Mouse (Mus musculus) embryonic facial prominence, embryonic 14.5 days (tissue): ENCODE results near the gene Tbx4. TPM values are rescaled to one million over a fixed set of nuclear protein-coding genes. Genes with fewer than 3 reads are reported as not detected.
A peak's percentile ranks its signal among the peaks of the same experiment; 100 is the strongest.

Source experiments
- ATAC-seq: fragments of 200-750 bp; cut with Nextera tagmentation; 2 replicates; pipeline ENCODE4 v1.8.0; 2017; ENCODE audit warnings: low read depth, moderate number of reproducible peaks, moderate TSS enrichment
- DNase-seq: peaks from one replicate; pipeline ENCODE4 v3.0.0-alpha.2; 2015; ENCODE audit warnings: low spot score
- H3K27ac ChIP-seq: fragments of 300-500 bp; sonication (generic); replicated peaks from 2 replicates; pipeline ENCODE4 v1.5.1; 2014; ENCODE audit warnings: low read depth, mild to moderate bottlenecking, low read length, moderate library complexity
- H3K27me3 ChIP-seq: fragments of 300-500 bp; sonication (generic); replicated peaks from 2 replicates; pipeline ENCODE4 v1.6.1; 2014; ENCODE audit warnings: low read length; ENCODE audit not compliant: control insufficient read depth, insufficient read depth
- H3K36me3 ChIP-seq: fragments of 300-500 bp; sonication (generic); 2 replicates; pipeline ENCODE4 v1.6.1; 2014; ENCODE audit warnings: low read length, mixed read lengths; ENCODE audit not compliant: control insufficient read depth, insufficient read depth
- H3K4me1 ChIP-seq: fragments of 300-500 bp; sonication (generic); 2 replicates; pipeline ENCODE4 v1.6.1; 2014; ENCODE audit warnings: antibody characterized with exemption, low read length; ENCODE audit not compliant: control insufficient read depth, insufficient read depth
- H3K4me2 ChIP-seq: fragments of 300-500 bp; sonication (generic); 2 replicates; pipeline ENCODE4 v1.6.1; 2014; ENCODE audit warnings: low read depth, mild to moderate bottlenecking, low read length, moderate library complexity, mixed read lengths
- H3K4me3 ChIP-seq: fragments of 300-500 bp; sonication (generic); 2 replicates; pipeline ENCODE4 v1.5.1; 2014; ENCODE audit warnings: low read depth, mild to moderate bottlenecking, low read length
- H3K9ac ChIP-seq: fragments of 300-500 bp; sonication (generic); 2 replicates; pipeline ENCODE4 v1.6.1; 2014; ENCODE audit warnings: low read depth, mild to moderate bottlenecking, low read length, moderate library complexity, mixed read lengths
- H3K9me3 ChIP-seq: fragments of 300-500 bp; sonication (generic); 2 replicates; pipeline ENCODE4 v1.6.1; 2016; ENCODE audit warnings: low read length; ENCODE audit not compliant: control insufficient read depth
- WGBS: fragments of 180-500 bp; shearing (Covaris S2); extraction: QIAGEN DNeasy Blood & Tissue Kit; methylation state at CpG from one replicate; pipeline ENCODE4 v1.1.7; 2014; 5-methylcytosine and 5-hydroxymethylcytosine counted together
- polyA plus RNA-seq: library from polyadenylated mRNA; unstranded; fragments of >200 nt; fragmentation: Nextera tagmentation; extraction: Ambion mirVana; gene quantifications from 2 replicates; pipeline ENCODE4 v1.2.1, GENCODE M21; 2014

Gene Tbx4
- polyA plus RNA-seq, 1 experiment from 2014 or later: 0.85 TPM

DNA sequence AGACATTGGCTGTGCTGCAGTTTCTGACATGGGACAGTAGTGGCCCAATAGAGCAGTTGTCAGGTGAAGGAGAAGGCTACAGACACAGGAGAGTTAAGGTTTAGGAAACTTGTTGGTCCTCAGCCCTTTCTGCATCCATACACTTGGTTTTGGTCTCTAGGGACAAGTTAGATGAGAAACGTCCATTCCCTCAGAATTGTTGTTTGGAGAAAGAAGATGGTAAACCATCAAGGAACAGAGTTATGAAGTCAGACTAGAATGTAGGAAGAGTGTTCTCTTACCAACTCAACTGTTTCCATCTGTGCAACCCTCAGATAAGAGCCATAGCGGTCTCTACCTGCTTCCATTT is 5.4 kb downstream of the Tbx4 start:
- 6% methylated on average over 2 of the region's 2 CpGs for WGBS
- Histone ChIP-seq H3K9ac (no peak overlapping the region), H3K27me3 (peaks cover 92% of the 10 kb centered on the region), H3K9me3 (no peaks in the 10 kb centered on the region), H3K4me1 (no peaks in the 10 kb centered on the region; the same call in 1 of the 2 replicates), H3K4me2 (no peak overlapping the region), H3K27ac (no peak overlapping the region), H3K36me3 (no peaks in the 10 kb centered on the region), H3K4me3 (no peak overlapping the region)
- no peak for ATAC-seq
- no peak for DNase-seq

DNA sequence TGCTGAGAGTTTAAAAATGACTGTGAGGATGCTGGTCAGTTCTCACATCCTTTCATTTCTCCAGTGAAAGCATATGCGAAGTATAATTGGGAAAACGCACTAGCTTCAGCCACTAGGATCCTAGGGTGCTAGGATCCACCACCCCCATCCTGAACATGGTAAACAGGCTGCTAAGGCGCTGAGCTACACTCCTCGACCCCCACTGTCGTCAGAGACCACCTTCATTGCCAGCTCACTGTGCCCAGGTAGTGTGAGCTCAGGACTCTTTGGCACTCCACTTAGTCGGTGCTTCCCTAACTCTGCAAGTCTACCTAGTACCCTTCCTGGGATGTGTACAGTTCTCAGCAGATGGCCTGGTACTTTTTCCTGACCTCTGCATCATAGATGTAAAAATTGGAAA is 6.5 kb downstream of the Tbx4 start:
- H3K36me3 ChIP-seq: no peaks in the 10 kb centered on the region
- no peak for DNase-seq
- no peaks in the 10 kb centered on the region; the same call in 1 of the 2 replicates for H3K4me1 ChIP-seq
- WGBS: 3% methylated on average over 6 of the region's 6 CpGs
- H3K9ac ChIP-seq: no peak overlapping the region
- no peak overlapping the region for H3K4me3 ChIP-seq
- H3K27ac ChIP-seq: no peak overlapping the region
- no peak for ATAC-seq
- H3K27me3 ChIP-seq: peaks cover 94% of the 10 kb centered on the region
- H3K9me3 ChIP-seq: no peaks in the 10 kb centered on the region
- H3K4me2 ChIP-seq: no peak overlapping the region

GRCm38 (mm10) chr11:85893400-85894135 is 7.3 kb downstream of the Tbx4 start:
- no peaks in the 10 kb centered on the region for H3K4me1 ChIP-seq
- H3K9me3 ChIP-seq: no peaks in the 10 kb centered on the region
- 11% methylated on average over 13 of the region's 13 CpGs for WGBS
- DNase-seq (no peak), ATAC-seq (no peak)
- H3K4me3 ChIP-seq: no peak overlapping the region
- peaks cover 94% of the 10 kb centered on the region for H3K27me3 ChIP-seq
- no peak overlapping the region for H3K4me2 ChIP-seq
- no peak overlapping the region for H3K9ac ChIP-seq
- H3K27ac ChIP-seq: no peak overlapping the region
- H3K36me3 ChIP-seq: no peaks in the 10 kb centered on the region

DNA sequence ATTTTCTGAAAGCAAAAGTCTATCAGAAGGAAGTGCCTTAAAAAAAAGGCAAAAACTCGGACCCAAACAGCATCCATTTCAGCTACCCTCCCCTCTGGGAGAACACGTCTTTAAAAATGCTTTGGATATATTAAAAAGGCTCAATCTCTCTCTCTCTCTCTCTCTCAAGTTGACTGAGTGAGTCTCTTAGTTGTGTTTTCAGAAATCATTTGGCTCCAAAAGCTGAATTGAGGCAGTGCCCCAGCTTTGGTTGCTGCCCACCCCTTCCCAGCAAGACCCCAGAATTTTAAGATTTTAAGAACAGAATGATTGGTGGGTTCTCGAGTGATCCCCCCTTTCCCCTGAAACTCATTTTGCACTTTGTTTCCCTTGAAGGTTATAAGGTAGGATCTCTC is 7.9 kb downstream of the Tbx4 start:
- WGBS: 15% methylated on average over 3 of the region's 3 CpGs
- H3K27ac ChIP-seq: no peak overlapping the region

DNA sequence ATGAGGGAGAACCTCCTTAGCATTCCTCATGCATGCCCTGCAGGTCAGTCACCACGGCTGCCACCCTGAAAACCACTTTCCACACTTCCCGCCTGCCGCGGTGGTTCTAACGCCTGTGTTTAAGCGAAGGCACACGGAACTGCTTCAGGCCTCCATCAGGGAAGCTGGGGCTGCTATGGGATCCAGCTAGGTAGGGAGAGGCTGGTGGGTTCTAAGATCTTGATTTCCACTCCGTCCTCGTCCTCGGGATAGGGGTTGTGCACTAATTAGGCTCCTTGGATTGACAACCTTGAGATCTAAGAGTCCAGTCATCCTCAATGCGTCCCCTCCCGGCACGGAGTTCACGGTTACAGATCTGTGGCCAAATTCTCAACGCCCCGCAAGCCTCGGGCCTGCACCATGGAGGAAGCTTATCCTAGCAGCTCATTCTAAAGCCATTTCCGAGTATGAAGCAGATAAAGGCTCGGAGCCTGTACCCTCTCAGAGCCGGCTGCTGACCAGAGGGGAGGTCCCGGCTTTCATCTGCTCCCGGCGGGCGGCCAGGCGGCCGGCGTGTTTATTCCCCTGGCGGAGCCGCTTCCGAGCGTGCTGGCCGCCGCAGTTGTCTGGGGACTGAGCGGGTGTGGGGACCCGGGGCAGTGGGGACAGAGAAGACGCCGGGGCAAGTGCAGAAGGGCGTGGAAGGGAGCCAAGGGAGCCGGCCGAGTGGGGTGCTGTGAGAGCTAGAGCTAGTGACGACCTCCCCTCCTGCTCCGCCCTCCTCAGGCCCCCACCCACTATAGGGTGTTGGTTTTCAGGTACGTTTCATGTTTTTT is 8.7 kb downstream of the Tbx4 start:
- H3K4me2 ChIP-seq: peak overlapping the region; percentile 57
- H3K4me3 ChIP-seq: peak overlapping the region; percentile 35
- no peak overlapping the region for H3K27ac ChIP-seq
- DNase-seq: no peak
- H3K9ac ChIP-seq: 0 out of 2 replicates have a peak overlapping the region, but pooled peaks have one; percentile 37
- peaks cover 83% of the 10 kb centered on the region for H3K27me3 ChIP-seq
- no peak for ATAC-seq
- H3K9me3 ChIP-seq: no peaks in the 10 kb centered on the region
- WGBS: 4% methylated on average over 21 of the region's 43 CpGs
- H3K4me1 ChIP-seq: no peaks in the 10 kb centered on the region
- no peaks in the 10 kb centered on the region for H3K36me3 ChIP-seq

More for the DNA sequence above, 7.9 kb downstream of the Tbx4 start:
- Histone ChIP-seq H3K9ac (no peak overlapping the region), H3K4me2 (no peak overlapping the region), H3K27me3 (peaks cover 91% of the 10 kb centered on the region), H3K4me3 (no peak overlapping the region), H3K36me3 (no peaks in the 10 kb centered on the region), H3K9me3 (no peaks in the 10 kb centered on the region), H3K4me1 (no peaks in the 10 kb centered on the region)
- ATAC-seq: no peak
- no peak for DNase-seq

- peaks cover 73% of the 10 kb centered on the region for H3K27me3 ChIP-seq
- H3K9ac ChIP-seq: 0 out of 2 replicates have a peak overlapping the region, but pooled peaks have one; percentile 38
- no peaks in the 10 kb centered on the region for H3K36me3 ChIP-seq
- H3K27ac ChIP-seq: no peak overlapping the region
- H3K9me3 ChIP-seq: no peaks in the 10 kb centered on the region
- WGBS: 22% methylated on average over 10 of the region's 13 CpGs
- ATAC-seq (peak; percentile 67), DNase-seq (no peak)
- H3K4me3 ChIP-seq: peak overlapping the region; percentile 24
- peak overlapping the region; percentile 48 for H3K4me2 ChIP-seq
- H3K4me1 ChIP-seq: no peaks in the 10 kb centered on the region
Measured at GRCm38 (mm10) chr11:85896335-85896985, 10.2 kb downstream of the Tbx4 start.

GRCm38 (mm10) chr11:85900291-85900690 is 14.1 kb downstream of the Tbx4 start:
- no peaks in the 10 kb centered on the region for H3K9me3 ChIP-seq
- H3K4me1 ChIP-seq: no peaks in the 10 kb centered on the region
- H3K27me3 ChIP-seq: peaks cover 34% of the 10 kb centered on the region
- no peak for DNase-seq
- no peak for ATAC-seq
- no peak overlapping the region for H3K27ac ChIP-seq
- H3K4me3 ChIP-seq: no peak overlapping the region
- H3K36me3 ChIP-seq: no peaks in the 10 kb centered on the region
- no peak overlapping the region for H3K4me2 ChIP-seq
- H3K9ac ChIP-seq: no peak overlapping the region

DNA sequence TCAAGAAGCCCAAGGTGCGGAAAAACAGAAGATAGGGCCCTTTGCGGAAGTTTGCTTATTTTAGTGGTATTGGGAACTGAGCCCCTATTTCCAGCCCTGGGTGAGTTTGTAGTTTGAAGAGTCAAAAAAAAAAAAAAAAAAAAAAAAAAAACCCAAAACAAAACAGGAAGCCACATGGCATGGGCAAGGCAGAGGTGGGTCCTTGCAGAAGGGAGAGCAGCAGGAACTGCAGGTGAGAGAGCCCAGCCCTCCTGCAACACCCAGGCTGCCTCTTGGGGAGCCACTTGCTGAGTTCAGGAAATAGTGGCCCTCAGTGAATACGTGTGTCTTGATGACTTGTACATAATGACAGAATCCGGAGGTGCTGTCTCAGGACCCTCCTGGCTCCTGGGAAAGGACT is 23.3 kb downstream of the Tbx4 start:
- H3K9ac ChIP-seq: no peak overlapping the region
- H3K27ac ChIP-seq: no peak overlapping the region
- WGBS: 73% methylated on average over 4 of the region's 4 CpGs
- no peaks in the 10 kb centered on the region for H3K36me3 ChIP-seq
- H3K4me2 ChIP-seq: no peak overlapping the region
- peaks cover 12% of the 10 kb centered on the region; the same call in 1 of the 2 replicates for H3K4me1 ChIP-seq
- no peaks in the 10 kb centered on the region for H3K27me3 ChIP-seq
- ATAC-seq (no peak), DNase-seq (no peak)
- no peaks in the 10 kb centered on the region for H3K9me3 ChIP-seq
- no peak overlapping the region for H3K4me3 ChIP-seq
